Mouse (Mus musculus) MEL (cell line): Measurements from ENCODE around the gene Pitpnc1. TPM values are rescaled to one million over a fixed set of nuclear protein-coding genes. Genes with fewer than 3 reads are reported as not detected.

ENCODE experiments used
- DNase-seq: peaks from one replicate; pipeline ENCODE4 v3.0.0; 2011; ENCODE audit warnings: low read depth, low spot score
- H3K27ac ChIP-seq: 2 replicates; pipeline ENCODE4 v1.5.1; 2012; ENCODE audit warnings: low read depth, mild to moderate bottlenecking, control low read depth, low read length, moderate library complexity; ENCODE audit not compliant: control insufficient read depth
- H3K27me3 ChIP-seq, 2 experiments: fragments of 150-350 bp in 1 of 2; sonication (generic) in 1 of 2; 2 replicates each; pipeline ENCODE4 v1.6.1; 2012; ENCODE audit warnings: low read length in 2 of 2, mild to moderate bottlenecking in 2 of 2, improper control_type of control experiment in 1 of 2, moderate library complexity in 1 of 2; ENCODE audit not compliant: insufficient read depth in 2 of 2, control insufficient read depth in 1 of 2
- H3K36me3 ChIP-seq, 2 experiments: 2 replicates each; pipeline ENCODE4 v1.6.1; 2012 to 2014; ENCODE audit warnings: low read length in 2 of 2, improper control_type of control experiment in 1 of 2, inconsistent platforms in 1 of 2, mild to moderate bottlenecking in 1 of 2; ENCODE audit not compliant: insufficient read depth in 2 of 2, control insufficient read depth in 1 of 2
- H3K4me1 ChIP-seq, 2 experiments: fragments of 150-350 bp in 1 of 2; sonication (generic) in 1 of 2; 2 replicates each; pipeline ENCODE4 v1.6.1; 2012; ENCODE audit warnings: low read length in 2 of 2, improper control_type of control experiment in 1 of 2, mild to moderate bottlenecking in 1 of 2; ENCODE audit not compliant: insufficient read depth in 2 of 2, control insufficient read depth in 1 of 2
- H3K4me3 ChIP-seq, 2 experiments: fragments of 150-350 bp in 1 of 2; sonication (generic) in 1 of 2; 2 replicates each; pipeline ENCODE4 v1.5.1; 2012; ENCODE audit warnings: low read depth in 2 of 2, low read length in 2 of 2, mild to moderate bottlenecking in 2 of 2, moderate library complexity in 2 of 2, control low read depth in 1 of 2, improper control_type of control experiment in 1 of 2; ENCODE audit not compliant: control insufficient read depth in 1 of 2, insufficient read depth in 1 of 2
- H3K79me2 ChIP-seq: 2 replicates; pipeline ENCODE4 v1.6.1; 2012; ENCODE audit warnings: mild to moderate bottlenecking, low read length, moderate library complexity; ENCODE audit not compliant: control insufficient read depth, poor library complexity, insufficient read depth
- H3K9ac ChIP-seq: 2 replicates; pipeline ENCODE4 v1.6.1; 2012; ENCODE audit warnings: low read depth, mild to moderate bottlenecking, control low read depth, low read length, moderate library complexity; ENCODE audit not compliant: control insufficient read depth, poor library complexity, severe bottlenecking
- H3K9me3 ChIP-seq: fragments of 150-350 bp; sonication (generic); replicated peaks from 2 replicates; pipeline ENCODE4 v1.6.1; 2012; ENCODE audit warnings: mild to moderate bottlenecking, low read length, improper control_type of control experiment, moderate library complexity; ENCODE audit not compliant: insufficient read depth
- BHLHE40 ChIP-seq: IDR thresholded peaks from 2 replicates; pipeline ENCODE4 v1.6.1; 2012; ENCODE audit warnings: low read depth, mild to moderate bottlenecking, inconsistent platforms, low read length, improper control_type of control experiment, borderline replicate concordance
- CHD1 ChIP-seq: IDR thresholded peaks from 2 replicates; pipeline ENCODE4 v1.6.1; 2012; ENCODE audit warnings: low read depth, mild to moderate bottlenecking, inconsistent platforms, low read length, improper control_type of control experiment
- CHD2 ChIP-seq: IDR thresholded peaks from 2 replicates; pipeline ENCODE4 v1.6.1; 2011; ENCODE audit warnings: low read length, improper control_type of control experiment
- CTCF ChIP-seq, 3 experiments: IDR thresholded peaks in 2 of 3; conservative IDR thresholded peaks in 1 of 3; 2 replicates each; pipeline ENCODE4 v1.5.1; 2011 to 2012; ENCODE audit warnings: low read length in 3 of 3, low read depth in 2 of 3, mild to moderate bottlenecking in 2 of 3, improper control_type of control experiment in 1 of 3, inconsistent platforms in 1 of 3, mixed read lengths in 1 of 3, moderate library complexity in 1 of 3; ENCODE audit not compliant: control insufficient read depth in 1 of 3, insufficient read depth in 1 of 3, poor library complexity in 1 of 3, severe bottlenecking in 1 of 3
- ELF1 ChIP-seq: IDR thresholded peaks from 2 replicates; pipeline ENCODE4 v1.6.1; 2014; ENCODE audit warnings: low read depth, mild to moderate bottlenecking, inconsistent platforms, low read length, improper control_type of control experiment, moderate library complexity
- GABPA ChIP-seq: IDR thresholded peaks from 2 replicates; pipeline ENCODE4 v1.6.1; 2012; ENCODE audit warnings: low read depth, mild to moderate bottlenecking, inconsistent platforms, low read length, improper control_type of control experiment, moderate library complexity
- GATA1 ChIP-seq: IDR thresholded peaks from 2 replicates; pipeline ENCODE4 v1.6.1; 2011; ENCODE audit warnings: low read depth, low read length, improper control_type of control experiment
- JUND ChIP-seq: IDR thresholded peaks from 2 replicates; pipeline ENCODE4 v1.6.1; 2011; ENCODE audit warnings: low read depth, mild to moderate bottlenecking, improper control_type of control experiment, low read length
- MAFK ChIP-seq: IDR thresholded peaks from 2 replicates; pipeline ENCODE4 v1.6.1; 2011; ENCODE audit warnings: low read depth, mild to moderate bottlenecking, low read length, improper control_type of control experiment, borderline replicate concordance
- MAX ChIP-seq: IDR thresholded peaks from 2 replicates; pipeline ENCODE4 v1.6.1; 2011; ENCODE audit warnings: low read length, improper control_type of control experiment
- MEF2A ChIP-seq: IDR thresholded peaks from 2 replicates; pipeline ENCODE4 v1.6.1; 2014; ENCODE audit warnings: low read depth, mild to moderate bottlenecking, inconsistent platforms, low read length, improper control_type of control experiment; ENCODE audit not compliant: poor library complexity, insufficient replicate concordance, severe bottlenecking; ENCODE audit errors: extremely low read depth
- MYB ChIP-seq: IDR thresholded peaks from 2 replicates; pipeline ENCODE4 v1.6.1; 2011; ENCODE audit warnings: mild to moderate bottlenecking, low read depth, low read length, improper control_type of control experiment
- NELFE ChIP-seq: IDR thresholded peaks from 2 replicates; pipeline ENCODE4 v1.6.1; 2011; ENCODE audit warnings: low read depth, low read length, improper control_type of control experiment
- NRF1 ChIP-seq: IDR thresholded peaks from 2 replicates; pipeline ENCODE4 v1.6.1; 2014; ENCODE audit warnings: low read depth, mild to moderate bottlenecking, inconsistent platforms, low read length, improper control_type of control experiment, moderate library complexity; ENCODE audit not compliant: poor library complexity, insufficient read depth, severe bottlenecking
- POLR2A ChIP-seq, 2 experiments: IDR thresholded peaks; 2 replicates each; pipeline ENCODE4 v1.6.1; 2011 to 2012; ENCODE audit warnings: low read length in 2 of 2, mild to moderate bottlenecking in 2 of 2, control low read depth in 1 of 2, improper control_type of control experiment in 1 of 2, low read depth in 1 of 2, moderate library complexity in 1 of 2; ENCODE audit not compliant: control insufficient read depth in 1 of 2, insufficient read depth in 1 of 2, poor library complexity in 1 of 2
- RAD21 ChIP-seq: IDR thresholded peaks from 2 replicates; pipeline ENCODE4 v1.6.1; 2011; ENCODE audit warnings: mild to moderate bottlenecking, low read depth, low read length, improper control_type of control experiment
- RCOR1 ChIP-seq: IDR thresholded peaks from 2 replicates; pipeline ENCODE4 v1.6.1; 2012; ENCODE audit warnings: low read depth, mild to moderate bottlenecking, inconsistent platforms, low read length, improper control_type of control experiment
- SIN3A ChIP-seq: IDR thresholded peaks from 2 replicates; pipeline ENCODE4 v1.6.1; 2012; ENCODE audit warnings: low read length, improper control_type of control experiment, inconsistent platforms
- SMC3 ChIP-seq: IDR thresholded peaks from 2 replicates; pipeline ENCODE4 v1.6.1; 2011; ENCODE audit warnings: low read depth, low read length, improper control_type of control experiment
- TAL1 ChIP-seq: IDR thresholded peaks from 2 replicates; pipeline ENCODE4 v1.6.1; 2012; ENCODE audit warnings: mild to moderate bottlenecking, inconsistent platforms, low read length, moderate library complexity, mixed read lengths
- TBP ChIP-seq: IDR thresholded peaks from 2 replicates; pipeline ENCODE4 v1.8.0; 2011; ENCODE audit warnings: low read depth, low read length, improper control_type of control experiment
- UBTF ChIP-seq: IDR thresholded peaks from 2 replicates; pipeline ENCODE4 v1.6.1; 2012; ENCODE audit warnings: low read depth, mild to moderate bottlenecking, inconsistent platforms, low read length, improper control_type of control experiment, moderate library complexity, borderline replicate concordance; ENCODE audit not compliant: insufficient read depth
- ZC3H11A ChIP-seq: IDR thresholded peaks from 2 replicates; pipeline ENCODE4 v1.6.1; 2012; ENCODE audit warnings: low read depth, mild to moderate bottlenecking, inconsistent platforms, low read length, improper control_type of control experiment
- ZMIZ1 ChIP-seq: IDR thresholded peaks from 2 replicates; pipeline ENCODE4 v1.6.1; 2012; ENCODE audit warnings: low read depth, mild to moderate bottlenecking, inconsistent platforms, low read length, improper control_type of control experiment, moderate library complexity
- polyA plus RNA-seq, 2 experiments: library from polyadenylated mRNA; stranded (reverse) in 1 of 2; unstranded in 1 of 2; fragments of >175 nt in 1 of 2; fragments of >200 nt in 1 of 2; gene quantifications; 2 replicates each; pipeline versions ENCODE4 v1.2.1 to v1.2.4; 2012; ENCODE audit warnings: low replicate concordance in 2 of 2, low read depth in 1 of 2; ENCODE audit not compliant: insufficient read length in 2 of 2, insufficient read depth in 1 of 2, missing spikeins in 1 of 2
- total RNA-seq: library from RNA; depleted of rRNA; stranded (reverse); fragments of 300-350 nt; gene quantifications from 2 replicates; pipeline ENCODE4 v1.2.3, GENCODE M21; 2012

Pitpnc1 gene
- total and polyA plus RNA-seq, 3 experiments: 19.3 to 25.3 TPM; not detected in 1

DNA sequence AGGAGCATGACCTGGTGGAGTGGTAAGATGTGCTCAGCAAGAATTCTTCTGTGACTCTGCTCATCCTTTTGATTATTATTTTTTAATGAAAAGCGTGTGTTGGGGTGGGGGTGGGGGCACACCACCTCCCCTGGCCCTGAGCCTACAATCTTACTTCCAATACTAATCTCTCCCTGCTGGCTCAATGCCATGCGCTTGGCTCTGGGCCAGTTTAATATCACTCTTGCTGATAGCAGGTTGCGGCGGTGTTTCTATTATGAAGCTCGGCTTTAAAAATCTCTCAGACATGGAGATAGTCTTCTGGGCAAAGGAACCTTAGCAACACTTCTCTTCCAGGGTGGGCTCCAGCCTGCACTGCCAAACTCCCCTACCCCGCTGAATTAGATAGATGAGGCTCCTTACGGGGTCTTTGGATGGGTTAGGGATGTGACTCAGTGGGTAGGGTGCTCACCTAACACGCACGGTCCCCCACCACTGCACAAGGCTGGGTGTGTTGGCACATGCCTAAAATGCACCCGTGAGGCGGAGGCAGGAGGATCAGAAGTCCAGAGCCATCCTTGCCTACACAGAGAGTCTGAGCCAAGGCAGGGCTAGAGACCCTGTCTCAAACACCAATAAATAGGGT, 198.0 kb downstream of the Pitpnc1 start (continued):
- TF ChIP-seq JUND: no peak
- no peak for TF ChIP-seq CHD2
- TF ChIP-seq NELFE: no peak
- TF ChIP-seq MEF2A: no peak
- TF ChIP-seq NRF1: no peak

DNA sequence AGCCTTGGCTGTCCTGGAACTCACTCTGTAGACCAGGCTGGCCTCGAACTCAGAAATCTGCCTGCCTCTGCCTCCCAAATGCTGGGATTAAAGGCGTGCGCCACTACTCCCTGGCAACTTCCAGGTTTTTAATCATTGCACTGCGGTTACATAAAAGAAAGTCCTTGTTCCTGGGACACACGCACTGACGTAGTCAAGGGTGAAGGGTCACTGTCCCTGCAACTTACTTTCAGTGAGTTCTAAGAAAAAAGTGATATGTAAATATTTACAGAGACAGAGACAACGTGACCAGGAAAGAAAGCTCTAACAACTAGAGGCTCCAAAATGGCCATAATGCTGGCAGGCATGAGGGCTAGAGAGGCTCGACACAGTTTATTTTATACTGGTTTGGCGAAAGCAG, 199.9 kb downstream of the Pitpnc1 start:
- DNase-seq: no peak
- peaks cover 0 to 8% of the 10 kb centered on the region in 2 experiments; a peak in 2 of 4 replicates for H3K4me1 ChIP-seq
- no peaks in the 10 kb centered on the region for H3K27me3 ChIP-seq
- H3K79me2 ChIP-seq: no peaks in the 10 kb centered on the region
- no peak overlapping the region for H3K9ac ChIP-seq
- no peaks in the 10 kb centered on the region for H3K9me3 ChIP-seq
- no peak overlapping the region for H3K27ac ChIP-seq
- H3K4me3 ChIP-seq: no peak overlapping the region
- no peak for TF ChIP-seq RAD21
- no peak for TF ChIP-seq BHLHE40
- no peak for TF ChIP-seq ELF1
- no peak for TF ChIP-seq MAFK
- TF ChIP-seq TAL1: no peak
- no peak for TF ChIP-seq ZC3H11A
- TF ChIP-seq UBTF: no peak
- TF ChIP-seq ZMIZ1: no peak
- TF ChIP-seq GABPA: no peak
- TF ChIP-seq SIN3A: no peak
- TF ChIP-seq CHD1: no peak
- no peak for TF ChIP-seq MYB
- no peak for TF ChIP-seq TBP
- TF ChIP-seq GATA1: no peak
- H3K36me3 ChIP-seq: peaks cover 0 to 4% of the 10 kb centered on the region in 2 experiments; a peak in 1 of 4 replicates

DNA sequence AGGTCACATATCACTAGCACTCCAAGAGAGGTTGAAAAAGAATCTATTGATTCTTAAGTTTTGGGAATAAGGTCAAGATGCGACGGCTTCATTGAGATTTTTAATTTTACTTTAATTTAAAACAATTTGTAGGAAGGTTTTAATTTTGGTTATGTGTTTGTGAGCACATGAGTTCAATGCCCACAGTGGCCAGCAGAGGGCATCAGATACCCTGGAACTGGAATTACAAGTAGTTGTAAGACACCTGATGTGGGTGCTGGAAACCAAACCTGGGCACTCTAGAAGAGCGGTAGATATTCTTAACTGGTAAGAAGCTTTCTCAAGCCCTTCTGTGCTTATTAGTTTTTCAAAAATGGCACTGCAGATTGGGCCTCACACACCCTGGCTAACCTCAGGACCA, 203.0 kb downstream of the Pitpnc1 start:
- H3K36me3 ChIP-seq: peaks cover 0 to 4% of the 10 kb centered on the region in 2 experiments; a peak in 1 of 4 replicates
- peak; percentile 77 for DNase-seq

More for the DNA sequence above, 203.0 kb downstream of the Pitpnc1 start:
- Histone ChIP-seq H3K4me1 (peaks cover 0 to under 1% of the 10 kb centered on the region in 2 experiments; a peak in 2 of 4 replicates), H3K79me2 (no peaks in the 10 kb centered on the region), H3K27ac (no peak overlapping the region), H3K9ac (no peak overlapping the region), H3K4me3 (no peak overlapping the region)
- TF ChIP-seq MAFK (no peak), GATA1 (no peak), JUND (no peak), CTCF (IDR thresholded peaks at IDR 0.05 in 2 of 3, conservative IDR thresholded peaks at IDR 0.05 in 1 of 3; ENCODE audit: control insufficient read depth in 1 of 3, insufficient read depth in 1 of 3, low read depth in 2 of 3, low read length in 3 of 3, poor library complexity in 1 of 3, severe bottlenecking in 1 of 3) (peak; percentile 58 to 79 (median 70)), RAD21 (peak; percentile 79), RCOR1 (no peak), BHLHE40 (no peak), MAX (no peak), POLR2A (IDR thresholded peaks at IDR 0.05; ENCODE audit: control insufficient read depth in 1 of 2, insufficient read depth in 1 of 2, low read depth in 1 of 2, low read length in 2 of 2, poor library complexity in 1 of 2) (no peak), GABPA (no peak), SMC3 (peak; percentile 82), ZC3H11A (peak; percentile 61; the same call in 1 of the 2 replicates)
- TF ChIP-seq, all 39 proteins: peak for 4
- no peaks in the 10 kb centered on the region for H3K9me3 ChIP-seq
- H3K27me3 ChIP-seq: no peaks in the 10 kb centered on the region
